Mouse (Mus musculus): Measurements from ENCODE around the gene Ubash3b. TPM values are rescaled to one million over a fixed set of nuclear protein-coding genes. Genes with fewer than 3 reads are reported as not detected.
A peak's percentile ranks its signal among the peaks of the same experiment; 100 is the strongest.

The Ubash3b gene
- polyA plus RNA-seq, 1 experiment from 2014 or later, result 5.2 TPM

- no peak overlapping the region for H3K27ac ChIP-seq (ENCODE audit: low read length)
- H3K9me3 ChIP-seq (ENCODE audit: control insufficient read depth, low read length), result no peaks in the 10 kb centered on the region
- no peaks in the 10 kb centered on the region for H3K36me3 ChIP-seq (ENCODE audit: control insufficient read depth, insufficient read depth, low read length)
- H3K4me3 ChIP-seq (ENCODE audit: low read length), result no peak overlapping the region
- no peaks in the 10 kb centered on the region; the same call in 1 of the 2 replicates for H3K27me3 ChIP-seq (ENCODE audit: control insufficient read depth, insufficient read depth, low read depth, low read length)
- H3K4me1 ChIP-seq (replicated peaks; ENCODE audit: control insufficient read depth, insufficient read depth, low read length), result no peaks in the 10 kb centered on the region
- ATAC-seq (ENCODE audit: low read depth), result no peak
- H3K4me2 ChIP-seq (ENCODE audit: low read depth, low read length), result no peak overlapping the region
- WGBS, result 66% methylated on average over 3 of the region's 3 CpGs
- H3K9ac ChIP-seq (ENCODE audit: low read length), result no peak overlapping the region
These were observed 177.2 kb downstream of the Ubash3b start for GRCm38 (mm10) chr9:40984313-40984712.

GRCm38 (mm10) chr9:40983758-40984157 lies 177.7 kb downstream of the Ubash3b start:
- Histone ChIP-seq H3K9ac (ENCODE audit: low read length) (no peak overlapping the region), H3K9me3 (ENCODE audit: control insufficient read depth, low read length) (no peaks in the 10 kb centered on the region), H3K4me3 (ENCODE audit: low read length) (no peak overlapping the region), H3K27me3 (ENCODE audit: control insufficient read depth, insufficient read depth, low read depth, low read length) (no peaks in the 10 kb centered on the region; the same call in 1 of the 2 replicates), H3K36me3 (ENCODE audit: control insufficient read depth, insufficient read depth, low read length) (no peaks in the 10 kb centered on the region), H3K4me2 (ENCODE audit: low read depth, low read length) (no peak overlapping the region), H3K27ac (ENCODE audit: low read length) (no peak overlapping the region), H3K4me1 (replicated peaks; ENCODE audit: control insufficient read depth, insufficient read depth, low read length) (no peaks in the 10 kb centered on the region)
- WGBS, result 78% methylated on average over 3 of the region's 3 CpGs
- ATAC-seq (ENCODE audit: low read depth), result no peak

- no peak overlapping the region for H3K9ac ChIP-seq (ENCODE audit: low read length)
These were observed 179.0 kb downstream of the Ubash3b start for GRCm38 (mm10) chr9:40982480-40982879.

GRCm38 (mm10) chr9:40974042-40974801 lies 187.3 kb downstream of the Ubash3b start:
- WGBS, result 67% methylated on average over 11 of the region's 11 CpGs
- H3K9me3 ChIP-seq (ENCODE audit: control insufficient read depth, low read length), result no peaks in the 10 kb centered on the region
- no peak overlapping the region for H3K4me2 ChIP-seq (ENCODE audit: low read depth, low read length)
- no peak overlapping the region for H3K9ac ChIP-seq (ENCODE audit: low read length)
- no peak for ATAC-seq (ENCODE audit: low read depth)
- H3K4me1 ChIP-seq (replicated peaks; ENCODE audit: control insufficient read depth, insufficient read depth, low read length), result no peaks in the 10 kb centered on the region
- H3K36me3 ChIP-seq (ENCODE audit: control insufficient read depth, insufficient read depth, low read length), result no peaks in the 10 kb centered on the region
- H3K4me3 ChIP-seq (ENCODE audit: low read length), result no peak overlapping the region
- H3K27me3 ChIP-seq (ENCODE audit: control insufficient read depth, insufficient read depth, low read depth, low read length), result no peaks in the 10 kb centered on the region
- no peak overlapping the region for H3K27ac ChIP-seq (ENCODE audit: low read length)

More at GRCm38 (mm10) chr9:40982480-40982879, 179.0 kb downstream of the Ubash3b start:
- 38% methylated on average over 6 of the region's 6 CpGs for WGBS
- no peak overlapping the region for H3K4me2 ChIP-seq (ENCODE audit: low read depth, low read length)
- H3K4me1 ChIP-seq (replicated peaks; ENCODE audit: control insufficient read depth, insufficient read depth, low read length), result no peaks in the 10 kb centered on the region
- H3K27me3 ChIP-seq (ENCODE audit: control insufficient read depth, insufficient read depth, low read depth, low read length), result no peaks in the 10 kb centered on the region
- no peak overlapping the region for H3K27ac ChIP-seq (ENCODE audit: low read length)
- H3K36me3 ChIP-seq (ENCODE audit: control insufficient read depth, insufficient read depth, low read length), result no peaks in the 10 kb centered on the region
- no peaks in the 10 kb centered on the region for H3K9me3 ChIP-seq (ENCODE audit: control insufficient read depth, low read length)
- no peak overlapping the region for H3K4me3 ChIP-seq (ENCODE audit: low read length)
- no peak for ATAC-seq (ENCODE audit: low read depth)

- H3K4me2 ChIP-seq (ENCODE audit: low read depth, low read length), result peak overlapping the region; percentile 53
- peaks cover 6% of the 10 kb centered on the region for H3K4me1 ChIP-seq (replicated peaks; ENCODE audit: control insufficient read depth, insufficient read depth, low read length)
- H3K27me3 ChIP-seq (ENCODE audit: control insufficient read depth, insufficient read depth, low read depth, low read length), result peaks cover 21% of the 10 kb centered on the region
- no peak overlapping the region for H3K27ac ChIP-seq (ENCODE audit: low read length)
- 20% methylated on average over 7 of the region's 7 CpGs for WGBS
- H3K4me3 ChIP-seq (ENCODE audit: low read length), result no peak overlapping the region
- no peak for ATAC-seq (ENCODE audit: low read depth)
- no peaks in the 10 kb centered on the region for H3K9me3 ChIP-seq (ENCODE audit: control insufficient read depth, low read length)
- H3K9ac ChIP-seq (ENCODE audit: low read length), result no peak overlapping the region
- H3K36me3 ChIP-seq (ENCODE audit: control insufficient read depth, insufficient read depth, low read length), result no peaks in the 10 kb centered on the region
These were observed 197.1 kb downstream of the Ubash3b start for GRCm38 (mm10) chr9:40964418-40964714.

GRCm38 (mm10) chr9:40963586-40964417 lies 197.7 kb downstream of the Ubash3b start, which contains the start of gene Jhy:
Jhy (minus strand) TSS chr9:40964118.
- Histone ChIP-seq H3K27ac (ENCODE audit: low read length) (no peak within 1 kb of the TSS), H3K36me3 (ENCODE audit: control insufficient read depth, insufficient read depth, low read length) (no peaks in the 10 kb centered on the region), H3K4me2 (ENCODE audit: low read depth, low read length) (peak within 1 kb of the TSS; percentile 53), H3K27me3 (ENCODE audit: control insufficient read depth, insufficient read depth, low read depth, low read length) (peaks cover 21% of the 10 kb centered on the region), H3K4me1 (replicated peaks; ENCODE audit: control insufficient read depth, insufficient read depth, low read length) (peaks cover 6% of the 10 kb centered on the region), H3K9me3 (ENCODE audit: control insufficient read depth, low read length) (no peaks in the 10 kb centered on the region), H3K9ac (ENCODE audit: low read length) (no peak within 1 kb of the TSS), H3K4me3 (ENCODE audit: low read length) (peak within 1 kb of the TSS; percentile 38)
- 2% methylated on average over 45 of the region's 51 CpGs for WGBS
- ATAC-seq (ENCODE audit: low read depth), result no peak

- H3K27me3 ChIP-seq (ENCODE audit: control insufficient read depth, insufficient read depth, low read depth, low read length), result peaks cover 21% of the 10 kb centered on the region
- no peaks in the 10 kb centered on the region for H3K9me3 ChIP-seq (ENCODE audit: control insufficient read depth, low read length)
- H3K27ac ChIP-seq (ENCODE audit: low read length), result no peak overlapping the region
- WGBS, result 77% methylated on average over 3 of the region's 3 CpGs
- no peak for ATAC-seq (ENCODE audit: low read depth)
- no peak overlapping the region for H3K4me2 ChIP-seq (ENCODE audit: low read depth, low read length)
- H3K36me3 ChIP-seq (ENCODE audit: control insufficient read depth, insufficient read depth, low read length), result no peaks in the 10 kb centered on the region
- peaks cover 6% of the 10 kb centered on the region for H3K4me1 ChIP-seq (replicated peaks; ENCODE audit: control insufficient read depth, insufficient read depth, low read length)
- H3K4me3 ChIP-seq (ENCODE audit: low read length), result no peak overlapping the region
- no peak overlapping the region for H3K9ac ChIP-seq (ENCODE audit: low read length)
These were observed 200.1 kb downstream of the Ubash3b start for GRCm38 (mm10) chr9:40961401-40961800.

Other genes with a start within 250 kb of the Ubash3b start
- 0.75 and 1.3 TPM in 2 replicates for gene Jhy, start 197.6 kb downstream of the Ubash3b start, polyA plus RNA-seq (2015; fragmentation: Nextera tagmentation; extraction: Ambion mirVana)
- not detected in 2 replicates for gene Crtam, start 157.1 kb downstream of the Ubash3b start, polyA plus RNA-seq (2015; fragmentation: Nextera tagmentation; extraction: Ambion mirVana)

Data from lung, embryonic 16.5 days (tissue).